Mouse (Mus musculus): ENCODE measurements around the gene Atn1.
A peak's percentile ranks its signal among the peaks of the same experiment; 100 is the strongest.

DNA sequence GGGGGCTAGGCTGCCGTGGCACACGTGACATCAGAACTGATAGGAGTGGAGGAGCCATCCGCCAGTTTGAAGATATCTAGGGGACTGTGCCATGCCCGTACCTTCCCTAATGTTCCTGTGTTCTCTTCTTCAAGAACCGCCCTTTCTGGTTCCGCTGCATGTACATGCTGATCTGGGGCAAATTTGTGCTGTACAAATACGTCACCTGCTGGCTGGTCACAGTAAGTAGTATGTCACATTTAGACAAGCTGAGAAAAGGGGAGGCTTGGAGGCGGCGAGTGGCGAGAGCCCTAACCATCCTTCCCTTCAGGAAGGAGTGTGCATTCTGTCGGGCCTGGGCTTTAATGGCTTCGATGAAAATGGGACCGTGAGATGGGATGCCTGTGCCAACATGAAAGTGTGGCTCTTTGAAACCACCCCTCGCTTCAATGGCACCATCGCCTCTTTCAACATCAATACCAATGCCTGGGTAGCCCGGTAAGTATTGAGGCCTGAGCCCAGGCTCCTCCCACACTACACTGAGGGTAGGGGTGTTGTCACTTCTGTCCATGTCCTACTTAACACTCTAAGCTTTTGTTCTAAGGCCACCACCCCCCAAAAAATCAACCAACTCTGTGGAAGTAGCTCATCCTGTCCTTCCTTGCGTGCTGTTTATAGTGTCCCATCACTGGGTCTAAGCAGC is 54.1 kb downstream of the Atn1 start:
- TF ChIP-seq CTCF (IDR thresholded peaks at IDR 0.05) (peak; percentile 55), EP300 (IDR thresholded peaks at IDR 0.05) (no peak)
